13 mouse cellular contexts compared by ENCODE assay signal in genomic region chr13:94211236-94212119, GRCm38 (mm10).
A peak's percentile ranks its signal among the peaks of the same experiment; 100 is the strongest.
DNase-seq lines count a peak whose midpoint lies in the region; ATAC-seq and TF ChIP-seq lines count a peak whose summit lies in the region.
"Had no signal": no experiment of that assay in that cellular context is flagged by ENCODE, and none has a peak within 500 bp of the region (broad histone marks: within the 10 kb centered on the region; RNA-seq: fewer than 3 reads in every experiment).

No protein-coding gene starts in this region.

- 0 out of 2 replicates have a peak overlapping the region, but pooled peaks have one; percentile 14 for H3K27ac ChIP-seq in midbrain, embryonic 13.5 days
- no peak overlapping the region for H3K27ac ChIP-seq in midbrain, embryonic 15.5 days
- H3K27ac ChIP-seq in forebrain, embryonic 12.5 days, result peak overlapping the region; percentile 79
- H3K27ac ChIP-seq in hindbrain, embryonic 12.5 days, result peak overlapping the region; percentile 13; the same call in 1 of the 2 replicates
- no peak overlapping the region for H3K27ac ChIP-seq in midbrain, postnatal 0 days (ENCODE audit: low read depth, low read length)
- H3K27ac ChIP-seq: liver, embryonic 13.5 days had no signal

- no peak overlapping the region for H3K9ac ChIP-seq in midbrain, embryonic 13.5 days (replicated peaks)
- H3K9ac ChIP-seq in midbrain, embryonic 15.5 days, result no peak overlapping the region
- no peak overlapping the region for H3K9ac ChIP-seq in forebrain, embryonic 12.5 days
- no peak overlapping the region for H3K9ac ChIP-seq in hindbrain, embryonic 12.5 days
- H3K9ac ChIP-seq in midbrain, postnatal 0 days (replicated peaks; ENCODE audit: low read length, poor library complexity, severe bottlenecking), result no peak overlapping the region
- H3K9ac ChIP-seq: liver, embryonic 13.5 days had no signal

- H3K36me3 ChIP-seq in midbrain, embryonic 13.5 days, result peaks cover 31% of the 10 kb centered on the region
- H3K36me3 ChIP-seq in midbrain, embryonic 15.5 days (replicated peaks), result peaks cover 13% of the 10 kb centered on the region
- peaks cover 12% of the 10 kb centered on the region for H3K36me3 ChIP-seq in forebrain, embryonic 12.5 days (replicated peaks)
- peaks cover 24% of the 10 kb centered on the region for H3K36me3 ChIP-seq in hindbrain, embryonic 12.5 days
- peaks cover 21% of the 10 kb centered on the region for H3K36me3 ChIP-seq in midbrain, postnatal 0 days (ENCODE audit: insufficient read depth, low read length)

- no peak overlapping the region for H3K4me3 ChIP-seq in midbrain, embryonic 13.5 days (replicated peaks)
- no peak overlapping the region for H3K4me3 ChIP-seq in midbrain, embryonic 15.5 days
- no peak overlapping the region for H3K4me3 ChIP-seq in forebrain, embryonic 12.5 days (replicated peaks)
- no peak overlapping the region for H3K4me3 ChIP-seq in hindbrain, embryonic 12.5 days
- no peak overlapping the region for H3K4me3 ChIP-seq in midbrain, postnatal 0 days (ENCODE audit: low read depth, low read length)
- H3K4me3 ChIP-seq: liver, embryonic 13.5 days had no signal

- peak; percentile 77 for ATAC-seq in midbrain, embryonic 13.5 days
- ATAC-seq in midbrain, embryonic 15.5 days (replicated peaks), result no peak; the same call in 1 of the 2 replicates
- ATAC-seq in forebrain, embryonic 12.5 days (ENCODE audit: low FRiP score), result peak; percentile 91; the same call in 1 of the 2 replicates
- peak; percentile 86 for ATAC-seq in hindbrain, embryonic 12.5 days (ENCODE audit: low FRiP score)
- no peak for ATAC-seq in midbrain, postnatal 0 days (ENCODE audit: low FRiP score)
- ATAC-seq in activated CD4-positive, CD25-positive, alpha-beta regulatory T cell, adult 4 months, result no peak

- H3K27me3 ChIP-seq in midbrain, embryonic 13.5 days, result no peaks in the 10 kb centered on the region
- H3K27me3 ChIP-seq in midbrain, embryonic 15.5 days (replicated peaks), result no peaks in the 10 kb centered on the region
- no peaks in the 10 kb centered on the region for H3K27me3 ChIP-seq in forebrain, embryonic 12.5 days
- H3K27me3 ChIP-seq in hindbrain, embryonic 12.5 days, result no peaks in the 10 kb centered on the region
- no peaks in the 10 kb centered on the region for H3K27me3 ChIP-seq in midbrain, postnatal 0 days (ENCODE audit: insufficient read depth, low read length)
- H3K27me3 ChIP-seq: CH12.LX; liver, embryonic 13.5 days had no signal

- 0 out of 2 replicates have a peak, but pooled peaks cover 3% of the 10 kb centered on the region for H3K9me3 ChIP-seq in midbrain, embryonic 13.5 days
- no peaks in the 10 kb centered on the region for H3K9me3 ChIP-seq in midbrain, embryonic 15.5 days
- H3K9me3 ChIP-seq in forebrain, embryonic 12.5 days, result peaks cover 4% of the 10 kb centered on the region; the same call in 1 of the 2 replicates
- H3K9me3 ChIP-seq in hindbrain, embryonic 12.5 days (replicated peaks), result peaks cover 4% of the 10 kb centered on the region; the same call in 1 of the 2 replicates
- no peaks in the 10 kb centered on the region for H3K9me3 ChIP-seq in midbrain, postnatal 0 days (ENCODE audit: low read length)

- DNase-seq in midbrain, postnatal 0 days (ENCODE audit: low spot score), result peak; percentile 33
- no peak for DNase-seq in gastrocnemius, adult 18-20 months (ENCODE audit: low spot score)
- DNase-seq: cerebellum, adult 18-20 months; kidney, postnatal 25 days; liver, embryonic 13.5 days; lung, postnatal 36 days; thymus, postnatal 14 days had no signal

- 54% methylated on average over 6 of the region's 6 CpGs for WGBS in midbrain, embryonic 13.5 days
- WGBS in midbrain, embryonic 15.5 days, result 43% methylated on average over 6 of the region's 6 CpGs
- WGBS in forebrain, embryonic 12.5 days, result 25% methylated on average over 6 of the region's 6 CpGs
- 58% methylated on average over 6 of the region's 6 CpGs for WGBS in hindbrain, embryonic 12.5 days
- 45% methylated on average over 6 of the region's 6 CpGs for WGBS in midbrain, postnatal 0 days

- H3K4me1 ChIP-seq in midbrain, embryonic 13.5 days (replicated peaks), result peaks cover 8% of the 10 kb centered on the region; the same call in 1 of the 2 replicates
- H3K4me1 ChIP-seq in midbrain, embryonic 15.5 days, result 0 out of 2 replicates have a peak, but pooled peaks cover 5% of the 10 kb centered on the region
- peaks cover 17% of the 10 kb centered on the region for H3K4me1 ChIP-seq in forebrain, embryonic 12.5 days
- peaks cover 6% of the 10 kb centered on the region for H3K4me1 ChIP-seq in hindbrain, embryonic 12.5 days
- no peaks in the 10 kb centered on the region for H3K4me1 ChIP-seq in midbrain, postnatal 0 days (ENCODE audit: insufficient read depth, low read length)
- H3K4me1 ChIP-seq: liver, embryonic 13.5 days had no signal

- no peak for TF ChIP-seq CTCF in midbrain, postnatal 0 days (IDR thresholded peaks at IDR 0.05)

- no peak overlapping the region for H3K4me2 ChIP-seq in midbrain, embryonic 13.5 days (replicated peaks)
- no peak overlapping the region for H3K4me2 ChIP-seq in midbrain, embryonic 15.5 days
- H3K4me2 ChIP-seq in forebrain, embryonic 12.5 days, result 0 out of 2 replicates have a peak overlapping the region, but pooled peaks have one; percentile 4
- no peak overlapping the region for H3K4me2 ChIP-seq in hindbrain, embryonic 12.5 days (replicated peaks)
- no peak overlapping the region for H3K4me2 ChIP-seq in midbrain, postnatal 0 days (ENCODE audit: low read depth, low read length, poor library complexity, severe bottlenecking)
- H3K4me2 ChIP-seq: liver, embryonic 13.5 days had no signal

Comparison
In these comparisons a context has a peak if more than half of its experiments do, and no peak if none do; other contexts are left out.
1. ATAC-seq: peak in midbrain, embryonic 13.5 days (single experiment), forebrain, embryonic 12.5 days (single experiment) and hindbrain, embryonic 12.5 days (single experiment); none in midbrain, embryonic 15.5 days (single experiment), midbrain, postnatal 0 days (single experiment) and activated CD4-positive, CD25-positive, alpha-beta regulatory T cell, adult 4 months (single experiment).
2. H3K27ac ChIP-seq: peak in midbrain, embryonic 13.5 days (single experiment), forebrain, embryonic 12.5 days (single experiment) and hindbrain, embryonic 12.5 days (single experiment); none in midbrain, embryonic 15.5 days (single experiment) and midbrain, postnatal 0 days (single experiment).